Mouse (Mus musculus): ENCODE data around the gene Cfap206.
A peak's percentile ranks its signal among the peaks of the same experiment; 100 is the strongest.
"Not testable (repeated sequence)": the region's sequence is repeated elsewhere in the genome, so short reads cannot be mapped to it uniquely, and the experiment has no call there.

Cfap206 gene

GRCm38 (mm10) chr4:34729851-34730341 is at the start of gene Cfap206:
TSS of gene Cfap206 (minus strand) at chr4:34730206.
- DNase-seq (ENCODE audit: low spot score) = peak; percentile 2

GRCm38 (mm10) chr4:34777677-34778527 is 47.9 kb upstream of the Cfap206 start, which contains the start of gene Smim8:
TSS of gene Smim8 (minus strand) at chr4:34778423.
- DNase-seq (ENCODE audit: low spot score) = peak; percentile 91

- DNase-seq (ENCODE audit: low spot score) = no peak
Observed at GRCm38 (mm10) chr4:34771652-34772371, 41.8 kb upstream of the Cfap206 start.

GRCm38 (mm10) chr4:34756163-34756562 is 26.2 kb upstream of the Cfap206 start, which contains the start of gene Gm136:
TSS of gene Gm136 (minus strand) at chr4:34756263.
- no peak for DNase-seq (ENCODE audit: low spot score)

- no peak for DNase-seq (ENCODE audit: low spot score)
Observed at GRCm38 (mm10) chr4:34749236-34749635, 19.2 kb upstream of the Cfap206 start.

GRCm38 (mm10) chr4:34734461-34734860 is 4.5 kb upstream of the Cfap206 start:
- no peak for DNase-seq (ENCODE audit: low spot score)

GRCm38 (mm10) chr4:34733415-34733814 is 3.4 kb upstream of the Cfap206 start:
- DNase-seq (ENCODE audit: low spot score) = not testable (repeated sequence)

- DNase-seq (ENCODE audit: low spot score) = not testable (repeated sequence)
Observed at GRCm38 (mm10) chr4:34725710-34726109, 4.3 kb downstream of the Cfap206 start.

- no peak for DNase-seq (ENCODE audit: low spot score)
Observed at GRCm38 (mm10) chr4:34724306-34724705, 5.7 kb downstream of the Cfap206 start.

GRCm38 (mm10) chr4:34723186-34723585 is 6.8 kb downstream of the Cfap206 start:
- DNase-seq (ENCODE audit: low spot score) = no peak

- DNase-seq (ENCODE audit: low spot score) = no peak
Observed at GRCm38 (mm10) chr4:34720127-34720895, 9.7 kb downstream of the Cfap206 start.

- DNase-seq (ENCODE audit: low spot score) = no peak
Observed at GRCm38 (mm10) chr4:34719421-34719820, 10.6 kb downstream of the Cfap206 start.

GRCm38 (mm10) chr4:34715062-34715461 is 14.9 kb downstream of the Cfap206 start:
- no peak for DNase-seq (ENCODE audit: low spot score)

- DNase-seq (ENCODE audit: low spot score) = no peak
Observed at GRCm38 (mm10) chr4:34708127-34708526, 21.9 kb downstream of the Cfap206 start.

- no peak for DNase-seq (ENCODE audit: low spot score)
Observed at GRCm38 (mm10) chr4:34707248-34707647, 22.8 kb downstream of the Cfap206 start.

- no peak for DNase-seq (ENCODE audit: low spot score)
Observed at GRCm38 (mm10) chr4:34703029-34703428, 27.0 kb downstream of the Cfap206 start.

- no peak for DNase-seq (ENCODE audit: low spot score)
Observed at GRCm38 (mm10) chr4:34702231-34702630, 27.8 kb downstream of the Cfap206 start.

- peak; percentile 19 for DNase-seq (ENCODE audit: low spot score)
Observed at GRCm38 (mm10) chr4:34701528-34701927, 28.5 kb downstream of the Cfap206 start.

- no peak for DNase-seq (ENCODE audit: low spot score)
Observed at GRCm38 (mm10) chr4:34688021-34688420, 42.0 kb downstream of the Cfap206 start.

- DNase-seq (ENCODE audit: low spot score) = peak; percentile 81
Observed at GRCm38 (mm10) chr4:34686874-34687567, 43.0 kb downstream of the Cfap206 start, which contains the start of gene Slc35a1. TSS of gene Slc35a1 (minus strand) at chr4:34687438.

GRCm38 (mm10) chr4:34680530-34680929 is 49.5 kb downstream of the Cfap206 start:
- no peak for DNase-seq (ENCODE audit: low spot score)
